ENCODE assay signal across 9 mouse cellular contexts in genomic region chr1:192912101-192912728, GRCm38 (mm10). TPM values are rescaled to one million over a fixed set of nuclear protein-coding genes. Genes with fewer than 3 reads are reported as not detected.
A peak's percentile ranks its signal among the peaks of the same experiment; 100 is the strongest.
DNase-seq lines count a peak whose midpoint lies in the region; ATAC-seq and TF ChIP-seq lines count a peak whose summit lies in the region.
"Had no signal": no experiment of that assay in that cellular context is flagged by ENCODE, and none has a peak within 500 bp of the region (broad histone marks: within the 10 kb centered on the region; RNA-seq: fewer than 3 reads in every experiment).

No protein-coding gene starts in this region.

- 0 out of 2 replicates have a peak, but pooled peaks cover 2% of the 10 kb centered on the region for H3K9me3 ChIP-seq in midbrain, embryonic 14.5 days (ENCODE audit: control insufficient read depth, low read length)
- no peaks in the 10 kb centered on the region for H3K9me3 ChIP-seq in midbrain, embryonic 11.5 days (ENCODE audit: control insufficient read depth, low read length)
- H3K9me3 ChIP-seq in midbrain, embryonic 15.5 days = no peaks in the 10 kb centered on the region

- 71% methylated on average over 3 of the region's 3 CpGs for WGBS in midbrain, embryonic 14.5 days
- 68% methylated on average over 3 of the region's 3 CpGs for WGBS in midbrain, embryonic 11.5 days
- WGBS in midbrain, embryonic 15.5 days = 54% methylated on average over 3 of the region's 3 CpGs

- no peak overlapping the region for H3K4me2 ChIP-seq in midbrain, embryonic 14.5 days (ENCODE audit: low read length)
- no peak overlapping the region for H3K4me2 ChIP-seq in midbrain, embryonic 11.5 days
- H3K4me2 ChIP-seq in midbrain, embryonic 15.5 days = no peak overlapping the region

- ATAC-seq in midbrain, embryonic 14.5 days (ENCODE audit: low FRiP score, low TSS enrichment) = no peak; the same call in 1 of the 2 replicates
- no peak for ATAC-seq in midbrain, embryonic 11.5 days (ENCODE audit: low FRiP score)
- ATAC-seq in midbrain, embryonic 15.5 days (replicated peaks) = 0 out of 2 replicates have a peak, but pooled peaks have one; percentile 58

- no peak overlapping the region for H3K27ac ChIP-seq in gastrocnemius, adult 2 months
- no peak overlapping the region for H3K27ac ChIP-seq in midbrain, embryonic 14.5 days (replicated peaks; ENCODE audit: low read depth, low read length)
- H3K27ac ChIP-seq in midbrain, embryonic 11.5 days (ENCODE audit: low read depth, low read length) = no peak overlapping the region
- no peak overlapping the region for H3K27ac ChIP-seq in midbrain, embryonic 15.5 days

- H3K9ac ChIP-seq in midbrain, embryonic 14.5 days (replicated peaks; ENCODE audit: low read length) = no peak overlapping the region
- H3K9ac ChIP-seq in midbrain, embryonic 11.5 days (ENCODE audit: low read length) = no peak overlapping the region
- H3K9ac ChIP-seq in midbrain, embryonic 15.5 days = no peak overlapping the region

- H3K27me3 ChIP-seq in midbrain, embryonic 14.5 days (ENCODE audit: control insufficient read depth, insufficient read depth, low read length) = no peaks in the 10 kb centered on the region
- no peaks in the 10 kb centered on the region for H3K27me3 ChIP-seq in midbrain, embryonic 11.5 days (ENCODE audit: control insufficient read depth, insufficient read depth, low read length)
- no peaks in the 10 kb centered on the region for H3K27me3 ChIP-seq in midbrain, embryonic 15.5 days (replicated peaks)

- peak; percentile 58 for TF ChIP-seq CTCF in gastrocnemius, adult 2 months (IDR thresholded peaks at IDR 0.05)

- no peaks in the 10 kb centered on the region for H3K4me1 ChIP-seq in midbrain, embryonic 14.5 days (ENCODE audit: control insufficient read depth, insufficient read depth, low read length)
- no peaks in the 10 kb centered on the region for H3K4me1 ChIP-seq in midbrain, embryonic 11.5 days (ENCODE audit: control insufficient read depth, insufficient read depth, low read length)
- no peaks in the 10 kb centered on the region for H3K4me1 ChIP-seq in midbrain, embryonic 15.5 days

- peaks cover 11% of the 10 kb centered on the region; the same call in 1 of the 2 replicates for H3K36me3 ChIP-seq in midbrain, embryonic 14.5 days (ENCODE audit: control insufficient read depth, insufficient read depth, low read length)
- H3K36me3 ChIP-seq in midbrain, embryonic 11.5 days (ENCODE audit: control insufficient read depth, insufficient read depth, low read length) = no peaks in the 10 kb centered on the region
- H3K36me3 ChIP-seq in midbrain, embryonic 15.5 days (replicated peaks) = 0 out of 2 replicates have a peak, but pooled peaks cover 9% of the 10 kb centered on the region

- no peak for DNase-seq in gastrocnemius, adult 2 months
- no peak for DNase-seq in gastrocnemius, adult 8-10 months (ENCODE audit: low spot score in 2 of 2)
- DNase-seq in midbrain, embryonic 14.5 days = peak; percentile 75
- DNase-seq in midbrain, embryonic 11.5 days (ENCODE audit: low spot score, missing footprints) = no peak
- DNase-seq in embryo, embryonic 11 days = peak; percentile 65
- DNase-seq in right cerebral cortex, postnatal 4 days = no peak
- DNase-seq in adrenal gland, adult 8-10 months = no peak

- no peak overlapping the region for H3K4me3 ChIP-seq in gastrocnemius, adult 2 months
- no peak overlapping the region for H3K4me3 ChIP-seq in midbrain, embryonic 14.5 days (replicated peaks; ENCODE audit: low read depth, low read length)
- H3K4me3 ChIP-seq in midbrain, embryonic 11.5 days (ENCODE audit: low read depth, low read length) = no peak overlapping the region
- H3K4me3 ChIP-seq in midbrain, embryonic 15.5 days = no peak overlapping the region

- intact Hi-C loops in gastrocnemius, adult 2 months (cut with DNase I) = loop anchor here (2.0 kb wide), 2 partner anchors 127 to 185 kb away; no protein-coding TSS in a partner anchor

RNA-seq across cellular contexts. Expression of gene Sertad4, which starts 56.7 kb away (rescaled TPM):
- total RNA-seq in gastrocnemius, adult 2 months (2021) = 1 to 10 TPM; 1.9 to 2.7 TPM
- 1 to 10 TPM in 3 of 4 experiments, under 1 TPM in 1; 0.78 to 1.9 (median 1.4) TPM for total RNA-seq in gastrocnemius, adult 8-10 months (2022)
- 30.0 and 39.5 TPM in 2 replicates for polyA plus RNA-seq in midbrain, embryonic 14.5 days (2014; fragmentation: Nextera tagmentation; extraction: Ambion mirVana)
- 14.3 and 14.9 TPM in 2 replicates for polyA plus RNA-seq in midbrain, embryonic 11.5 days (2014; fragmentation: Nextera tagmentation; extraction: Ambion mirVana)
- 30.4 and 30.7 TPM in 2 replicates for polyA plus RNA-seq in midbrain, embryonic 15.5 days (2015; fragmentation: Nextera tagmentation; extraction: Ambion mirVana)
- total RNA-seq in adrenal gland, adult 8-10 months (2022) = 1 to 10 TPM; 5.3 to 9.9 (median 6.5) TPM
- total RNA-seq: common myeloid progenitor, adult 5-6 weeks had no signal

Comparison
In these comparisons a context has a peak if more than half of its experiments do, and no peak if none do; other contexts are left out.
1. DNase-seq: peak in midbrain, embryonic 14.5 days (single experiment) and embryo, embryonic 11 days (single experiment); none in gastrocnemius, adult 2 months (single experiment), gastrocnemius, adult 8-10 months (0 of 2), midbrain, embryonic 11.5 days (single experiment), right cerebral cortex, postnatal 4 days (single experiment) and adrenal gland, adult 8-10 months (single experiment).